Mouse (Mus musculus) c-Kit-positive CD71-negative TER-119-negative erythroid progenitor cells, embryonic 14.5 days (primary cell): ENCODE data around the gene Adnp.

Experiments used
- DNase-seq: peaks from one replicate; pipeline ENCODE4 v3.0.0-alpha.2; 2013; ENCODE audit warnings: low read depth

Gene Adnp

DNA sequence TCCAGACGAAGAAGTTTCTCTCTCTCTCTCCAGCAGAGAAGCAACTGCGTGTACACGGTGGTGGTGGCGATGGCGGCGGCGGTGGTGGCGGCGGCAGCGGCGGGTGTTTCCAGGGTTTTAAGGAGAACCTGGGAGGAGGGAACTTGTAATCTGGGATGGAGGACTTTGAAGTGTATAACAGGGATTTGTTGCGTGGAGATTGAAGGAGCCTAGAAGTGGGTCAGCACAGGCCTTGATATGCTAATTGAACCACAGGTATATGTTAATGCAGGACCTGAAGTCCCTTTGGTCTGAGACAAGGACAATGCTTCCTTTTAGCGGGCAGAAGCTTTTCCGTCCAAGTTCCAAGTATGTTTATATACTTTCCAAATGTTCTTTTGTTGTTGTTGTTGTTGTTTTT, 50.6 kb downstream of the Adnp start:
- no peak for DNase-seq

GRCm38 (mm10) chr2:168155666-168156065, 51.2 kb downstream of the Adnp start:
- no peak for DNase-seq

DNA sequence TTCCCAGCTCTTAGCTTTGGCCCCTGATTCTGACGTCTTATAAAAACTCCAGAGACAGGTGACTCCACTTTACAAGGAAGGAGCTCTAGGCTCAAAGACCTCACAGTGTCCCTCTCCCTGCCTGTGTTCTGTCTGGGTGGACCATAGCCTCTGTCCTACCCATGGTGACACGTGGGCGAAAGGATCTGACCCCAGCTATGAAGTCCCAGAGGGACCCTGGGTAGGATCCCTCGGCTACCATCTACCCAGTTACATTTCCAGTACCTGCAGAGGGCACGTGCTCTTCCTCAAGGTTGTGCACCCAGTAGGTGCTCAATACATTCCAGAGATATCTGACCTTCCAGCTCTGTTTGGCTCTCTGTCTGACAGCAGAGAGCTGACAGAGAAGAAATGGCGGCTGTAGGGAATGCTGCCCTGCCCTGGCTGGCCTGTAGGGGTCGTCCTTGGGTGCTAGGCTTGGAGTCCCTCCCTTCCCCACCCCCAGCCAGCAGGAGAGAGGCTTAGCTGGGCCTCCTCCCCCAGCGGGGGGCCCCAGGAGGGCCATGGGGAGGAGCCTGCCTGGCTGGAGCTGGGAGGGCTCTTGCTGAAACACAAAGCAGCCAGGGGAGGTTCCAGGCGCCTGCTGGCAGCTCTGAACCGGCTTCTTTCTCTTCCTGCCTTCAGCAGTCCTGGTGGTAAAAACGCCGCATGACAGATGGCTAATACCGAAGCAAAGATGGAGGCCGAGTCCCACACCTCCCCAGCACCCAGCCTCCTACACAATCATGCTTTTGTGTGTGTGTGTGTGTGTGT, 52.6 kb downstream of the Adnp start:
- DNase-seq, result peak; percentile 92

GRCm38 (mm10) chr2:168149241-168149640, 57.7 kb downstream of the Adnp start:
- no peak for DNase-seq

GRCm38 (mm10) chr2:168147722-168148432, 59.0 kb downstream of the Adnp start:
- DNase-seq, result no peak

DNA sequence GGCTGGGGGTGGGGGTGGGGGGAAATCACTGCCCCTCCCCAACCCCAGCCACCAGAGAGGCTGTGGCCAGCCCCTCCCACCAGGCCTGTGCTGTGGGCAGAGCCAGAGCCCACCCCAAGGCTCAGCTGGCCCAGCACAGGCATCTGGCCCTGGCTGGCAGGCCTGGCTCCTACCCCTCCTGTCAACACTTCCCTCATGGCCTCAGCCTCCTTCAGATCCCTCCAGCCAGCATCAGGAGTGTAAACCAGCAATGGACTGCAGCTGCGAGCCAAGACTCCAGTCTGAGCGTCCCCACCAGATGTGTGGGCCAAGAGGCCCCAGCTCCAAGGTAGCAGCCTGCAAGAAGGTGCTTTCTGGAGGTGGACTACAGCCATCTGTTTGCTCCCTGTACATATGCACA, 61.5 kb downstream of the Adnp start:
- DNase-seq, result no peak

- DNase-seq, result no peak
Observed at GRCm38 (mm10) chr2:168143794-168144193, 63.1 kb downstream of the Adnp start.

DNA sequence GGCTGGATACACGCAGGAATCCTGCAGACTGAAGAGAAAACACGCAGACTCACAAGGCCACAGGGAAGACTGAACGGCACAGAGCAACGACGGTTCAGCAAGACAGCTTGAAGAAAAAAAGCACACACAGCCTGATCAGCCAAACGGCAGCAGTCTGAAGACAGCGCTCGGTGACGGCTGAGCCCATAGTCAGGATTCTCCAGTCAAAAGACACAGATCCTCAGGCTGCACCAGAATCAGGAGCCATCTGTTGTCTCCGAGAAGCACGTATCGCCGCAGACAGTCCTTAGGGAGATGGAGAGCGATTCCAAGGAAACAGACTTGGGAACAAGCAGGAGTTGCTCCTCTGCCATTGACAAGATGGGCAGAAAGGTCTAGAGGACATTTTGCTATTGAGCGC, 69.8 kb downstream of the Adnp start:
- no peak for DNase-seq
